Mouse (Mus musculus): ENCODE measurements around the gene Lrwd1.

DNA sequence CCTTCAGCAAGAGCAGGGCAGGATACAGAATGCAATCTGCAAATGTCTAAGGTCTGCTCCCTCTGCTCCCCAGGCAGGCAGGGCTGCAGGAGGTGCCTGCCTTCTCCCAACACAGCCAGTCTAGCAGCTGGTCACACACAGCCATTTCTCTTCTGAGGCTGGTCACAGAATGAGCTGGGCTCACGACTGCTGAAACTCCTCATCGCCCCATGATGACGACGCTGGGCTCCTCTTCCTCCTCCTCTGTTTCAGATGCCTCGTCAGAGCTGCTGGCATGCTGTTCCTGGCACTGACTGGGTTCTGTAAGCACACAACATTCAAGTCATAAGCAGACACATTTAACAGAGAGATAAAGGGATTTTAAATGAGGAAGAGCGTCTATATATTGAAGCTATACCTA lies 45.3 kb upstream of the Lrwd1 start:
- no peak for TF ChIP-seq CTCF (conservative IDR thresholded peaks at IDR 0.05; ENCODE audit: insufficient read depth, insufficient read length, low read depth, low read length)
- no peak for TF ChIP-seq POLR2A (IDR thresholded peaks at IDR 0.05; ENCODE audit: low read depth, low read length)

Measured in kidney, adult 2 months (tissue).